Comparison of ENCODE assay signal across 28 mouse cellular contexts in the genomic region with DNA sequence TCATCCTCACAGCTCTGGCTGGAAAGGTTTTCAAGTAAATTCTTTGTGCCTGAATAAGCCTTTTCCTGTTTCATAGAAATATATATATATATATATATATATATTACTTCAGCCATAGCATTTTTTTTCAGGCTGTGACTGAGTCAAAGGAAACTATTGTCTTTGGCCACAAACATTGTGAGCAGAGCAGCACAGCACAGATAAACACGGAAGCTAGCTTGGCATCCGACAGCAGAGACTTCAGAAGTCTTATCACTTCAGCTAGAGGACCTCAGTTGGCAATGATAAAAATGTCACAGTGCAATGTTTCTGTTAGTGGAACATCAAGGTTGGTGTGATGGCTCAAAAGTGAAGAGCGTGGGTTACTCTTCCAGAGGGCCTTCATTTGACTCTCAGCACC.
DNase-seq lines count a peak whose midpoint lies in the region; ATAC-seq and TF ChIP-seq lines count a peak whose summit lies in the region.
"Had no signal": no experiment of that assay in that cellular context is flagged by ENCODE, and none has a peak within 500 bp of the region (broad histone marks: within the 10 kb centered on the region; RNA-seq: fewer than 3 reads in every experiment).

No protein-coding gene starts in this region.

- no peak for TF ChIP-seq CTCF in lung, embryonic 14.5 days (IDR thresholded peaks at IDR 0.05; ENCODE audit: low read depth)
- TF ChIP-seq CTCF in cerebellum, adult 2 months (IDR thresholded peaks at IDR 0.05; ENCODE audit: borderline replicate concordance, insufficient read depth, low read depth, low read length) = no peak

- 32% methylated on average over 3 of the region's 3 CpGs for WGBS in kidney, embryonic 16.5 days
- WGBS in lung, embryonic 14.5 days = 48% methylated on average over 3 of the region's 3 CpGs
- WGBS in cerebellum, adult 2 months = 79% methylated on average over 3 of the region's 3 CpGs

- no peak overlapping the region for H3K9ac ChIP-seq in kidney, embryonic 16.5 days (replicated peaks; ENCODE audit: low read length)
- no peak overlapping the region for H3K9ac ChIP-seq in lung, embryonic 14.5 days
- H3K9ac ChIP-seq: heart, embryonic 12.5 days; hindbrain, embryonic 13.5 days; liver, embryonic 14.5 days; midbrain, embryonic 15.5 days had no signal

- no peak overlapping the region for H3K4me3 ChIP-seq in kidney, embryonic 16.5 days (ENCODE audit: low read length)
- no peak overlapping the region for H3K4me3 ChIP-seq in lung, embryonic 14.5 days (ENCODE audit: low read depth, low read length)
- H3K4me3 ChIP-seq in cerebellum, adult 2 months (replicated peaks; ENCODE audit: insufficient read depth, low read depth, low read length) = no peak overlapping the region
- H3K4me3 ChIP-seq: gastrocnemius, adult 2 months; heart, adult 2 months; heart, embryonic 12.5 days; hindbrain, embryonic 13.5 days; midbrain, embryonic 10.5 days; midbrain, embryonic 15.5 days had no signal

- no peaks in the 10 kb centered on the region for H3K36me3 ChIP-seq in kidney, embryonic 16.5 days (ENCODE audit: insufficient read depth, low read length)
- no peaks in the 10 kb centered on the region for H3K36me3 ChIP-seq in lung, embryonic 14.5 days (ENCODE audit: insufficient read depth)
- H3K36me3 ChIP-seq: heart, embryonic 12.5 days; hindbrain, embryonic 13.5 days; midbrain, embryonic 10.5 days; midbrain, embryonic 15.5 days had no signal

- no peak for DNase-seq in kidney, postnatal 14 days
- peak; percentile 15 for DNase-seq in lung, embryonic 14.5 days
- DNase-seq in lung, postnatal 25 days (ENCODE audit: low spot score) = peak; percentile 43
- DNase-seq in T-cell, adult 2 months (ENCODE audit: low spot score) = no peak
- DNase-seq in cerebellum, adult 2 months = no peak
- DNase-seq: adrenal gland, postnatal 36 days; cerebellum, adult 18-20 months; cerebellum, postnatal 25 days; gastrocnemius, adult 2 months; gastrocnemius, postnatal 36 days; heart, adult 2 months; heart, postnatal 4 days; kidney, adult 8-10 months; liver; spleen, adult 18-20 months; thymus, adult 18-20 months; thymus, postnatal 36 days had no signal

- no peak for TF ChIP-seq POLR2A in cerebellum, adult 2 months (IDR thresholded peaks at IDR 0.05; ENCODE audit: borderline replicate concordance, insufficient read depth, low read length)

- no peak for ATAC-seq in kidney, embryonic 16.5 days (ENCODE audit: low FRiP score, low TSS enrichment)
- ATAC-seq in lung, embryonic 14.5 days (ENCODE audit: insufficient read depth) = no peak
- no peak for ATAC-seq in granulocyte monocyte progenitor cell, adult 5-6 weeks (replicated peaks; ENCODE audit: poor library complexity, severe bottlenecking)
- ATAC-seq: forebrain, embryonic 14.5 days; intestine, embryonic 16.5 days; midbrain, embryonic 15.5 days had no signal

- peaks cover 34% of the 10 kb centered on the region for H3K4me1 ChIP-seq in kidney, embryonic 16.5 days (ENCODE audit: insufficient read depth, low read length)
- H3K4me1 ChIP-seq in lung, embryonic 14.5 days (ENCODE audit: insufficient read depth) = no peaks in the 10 kb centered on the region
- H3K4me1 ChIP-seq in cerebellum, adult 2 months (ENCODE audit: control insufficient read depth, insufficient read depth, low read length) = no peaks in the 10 kb centered on the region
- H3K4me1 ChIP-seq: hindbrain, embryonic 13.5 days; midbrain, embryonic 15.5 days had no signal

- H3K27ac ChIP-seq in kidney, embryonic 16.5 days (ENCODE audit: low read length) = peak overlapping the region; percentile 72
- H3K27ac ChIP-seq in lung, embryonic 14.5 days (ENCODE audit: low read depth) = no peak overlapping the region
- no peak overlapping the region for H3K27ac ChIP-seq in cerebellum, adult 2 months (ENCODE audit: insufficient read depth, low read length)
- H3K27ac ChIP-seq: gastrocnemius, adult 2 months; heart, adult 2 months; hindbrain, embryonic 13.5 days; liver, embryonic 14.5 days; macrophage; midbrain, embryonic 10.5 days; midbrain, embryonic 15.5 days; stomach, postnatal 0 days had no signal

- H3K4me2 ChIP-seq in kidney, embryonic 16.5 days (replicated peaks; ENCODE audit: low read depth, low read length) = no peak overlapping the region
- H3K4me2 ChIP-seq in lung, embryonic 14.5 days = no peak overlapping the region
- H3K4me2 ChIP-seq: heart, embryonic 12.5 days; hindbrain, embryonic 13.5 days; midbrain, embryonic 15.5 days had no signal

- no peaks in the 10 kb centered on the region for H3K9me3 ChIP-seq in kidney, embryonic 16.5 days (ENCODE audit: low read length)
- H3K9me3 ChIP-seq in lung, embryonic 14.5 days (ENCODE audit: low read depth, low read length) = no peaks in the 10 kb centered on the region
- H3K9me3 ChIP-seq: heart, embryonic 12.5 days; hindbrain, embryonic 13.5 days; midbrain, embryonic 10.5 days; midbrain, embryonic 15.5 days had no signal

- H3K27me3 ChIP-seq in kidney, embryonic 16.5 days (ENCODE audit: insufficient read depth, low read length) = no peaks in the 10 kb centered on the region
- H3K27me3 ChIP-seq in lung, embryonic 14.5 days (ENCODE audit: insufficient read depth, low read length) = no peaks in the 10 kb centered on the region
- H3K27me3 ChIP-seq in cerebellum, adult 2 months (ENCODE audit: control insufficient read depth, insufficient read depth, low read length) = no peaks in the 10 kb centered on the region
- H3K27me3 ChIP-seq: heart, embryonic 12.5 days; hindbrain, embryonic 13.5 days; midbrain, embryonic 15.5 days had no signal

Comparison
In these comparisons a context has a peak if more than half of its experiments do, and no peak if none do; other contexts are left out.
1. DNase-seq: peak in lung, embryonic 14.5 days (single experiment) and lung, postnatal 25 days (single experiment); none in kidney, postnatal 14 days (single experiment), T-cell, adult 2 months (single experiment) and cerebellum, adult 2 months (0 of 2).